Mouse (Mus musculus): Measurements from ENCODE around the gene Ttc27. TPM values are rescaled to one million over a fixed set of nuclear protein-coding genes. Genes with fewer than 3 reads are reported as not detected.
"Not testable (repeated sequence)": the region's sequence is repeated elsewhere in the genome, so short reads cannot be mapped to it uniquely, and the experiment has no call there.

Ttc27 gene
- polyA plus RNA-seq (2016; fragmentation: Nextera tagmentation; extraction: Ambion mirVana), result 14.4 and 18.9 TPM in 2 replicates

DNA sequence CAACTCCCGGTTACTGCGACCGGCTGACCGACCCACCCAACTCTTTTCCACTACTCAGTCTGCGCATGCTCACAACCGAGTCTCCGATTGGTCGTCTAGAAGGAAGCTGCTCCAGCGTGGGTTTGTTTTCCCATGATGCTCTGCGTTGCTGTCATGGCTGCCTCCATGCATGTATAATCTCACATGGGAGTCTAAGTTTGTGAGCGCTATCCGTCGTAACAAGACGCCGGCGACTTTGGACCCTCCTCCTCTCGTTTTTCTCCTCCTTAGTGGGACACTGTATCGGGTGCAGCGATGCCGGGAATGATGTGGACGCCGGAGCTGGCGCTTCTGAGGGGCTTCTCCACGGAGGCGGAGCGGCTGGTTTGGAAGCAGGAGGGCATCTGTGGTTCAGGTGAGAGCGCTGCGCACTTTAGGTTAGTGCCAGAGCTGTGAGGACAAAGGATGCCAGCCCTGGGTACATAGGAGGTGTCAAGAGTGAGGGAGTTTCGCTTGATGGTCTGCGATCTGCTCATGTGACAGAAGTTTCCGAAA is at the start of gene Ttc27:
TSS of gene Ttc27 (plus strand) at position 115 of the 534 bp plus-strand sequence.
- H3K4me3 ChIP-seq, result peak within 1 kb of the TSS; percentile 71
- peak within 1 kb of the TSS; percentile 73 for H3K4me2 ChIP-seq

GRCm38 (mm10) chr17:74668010-74668409 is 49.5 kb upstream of the Ttc27 start:
- H3K36me3 ChIP-seq, result peaks cover 61% of the 10 kb centered on the region
- no peak overlapping the region for H3K9ac ChIP-seq
- 0 out of 2 replicates have a peak, but pooled peaks cover 2% of the 10 kb centered on the region for H3K4me1 ChIP-seq (replicated peaks)
- no peak overlapping the region for H3K4me2 ChIP-seq
- H3K4me3 ChIP-seq, result no peak overlapping the region
- H3K9me3 ChIP-seq (replicated peaks), result no peaks in the 10 kb centered on the region
- H3K27ac ChIP-seq (ENCODE audit: poor library complexity, severe bottlenecking), result no peak overlapping the region
- no peaks in the 10 kb centered on the region for H3K27me3 ChIP-seq (replicated peaks)
- ATAC-seq (ENCODE audit: insufficient number of reproducible peaks, low FRiP score), result no peak
- no CpG with 5 or more reads among the region's 1 CpGs for WGBS

More for the DNA sequence above, at the start of gene Ttc27:
- Histone ChIP-seq H3K9ac (peak within 1 kb of the TSS; percentile 82), H3K27me3 (replicated peaks) (peaks cover 8% of the 10 kb centered on the region; the same call in 1 of the 2 replicates), H3K4me1 (replicated peaks) (0 out of 2 replicates have a peak, but pooled peaks cover 5% of the 10 kb centered on the region), H3K36me3 (peaks cover 20% of the 10 kb centered on the region), H3K27ac (ENCODE audit: poor library complexity, severe bottlenecking) (peak within 1 kb of the TSS; percentile 14; the same call in 1 of the 2 replicates), H3K9me3 (replicated peaks) (no peaks in the 10 kb centered on the region)
- ATAC-seq (ENCODE audit: insufficient number of reproducible peaks, low FRiP score), result peak; percentile 89
- under 1% methylated on average over 31 of the region's 31 CpGs for WGBS

DNA sequence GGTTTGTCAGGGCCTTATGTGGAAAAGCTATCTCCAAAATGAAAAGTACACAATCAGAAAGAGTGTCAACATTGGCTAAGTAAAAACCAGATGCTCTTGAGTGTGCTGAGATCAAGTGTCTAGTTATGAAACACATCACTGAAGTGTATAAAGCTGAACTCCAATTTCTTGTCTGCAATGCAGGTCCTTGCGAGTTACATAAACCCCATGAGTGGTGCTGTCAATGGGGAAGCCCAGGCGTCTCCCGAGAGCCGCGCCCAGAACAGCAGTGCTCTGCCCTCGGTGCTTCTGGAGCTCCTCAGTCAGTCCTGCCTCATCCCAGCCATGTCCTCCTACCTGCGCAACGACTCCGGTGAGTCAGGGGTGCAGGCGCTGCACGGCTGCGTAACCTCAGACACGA is 47.5 kb upstream of the Ttc27 start:
- no peak overlapping the region for H3K4me2 ChIP-seq
- H3K36me3 ChIP-seq, result peaks cover 53% of the 10 kb centered on the region
- 91% methylated on average over 13 of the region's 13 CpGs for WGBS
- H3K4me1 ChIP-seq (replicated peaks), result 0 out of 2 replicates have a peak, but pooled peaks cover 2% of the 10 kb centered on the region
- no peak overlapping the region for H3K4me3 ChIP-seq
- H3K27ac ChIP-seq (ENCODE audit: poor library complexity, severe bottlenecking), result no peak overlapping the region
- H3K27me3 ChIP-seq (replicated peaks), result no peaks in the 10 kb centered on the region
- no peak overlapping the region for H3K9ac ChIP-seq
- no peaks in the 10 kb centered on the region for H3K9me3 ChIP-seq (replicated peaks)
- no peak for ATAC-seq (ENCODE audit: insufficient number of reproducible peaks, low FRiP score)

DNA sequence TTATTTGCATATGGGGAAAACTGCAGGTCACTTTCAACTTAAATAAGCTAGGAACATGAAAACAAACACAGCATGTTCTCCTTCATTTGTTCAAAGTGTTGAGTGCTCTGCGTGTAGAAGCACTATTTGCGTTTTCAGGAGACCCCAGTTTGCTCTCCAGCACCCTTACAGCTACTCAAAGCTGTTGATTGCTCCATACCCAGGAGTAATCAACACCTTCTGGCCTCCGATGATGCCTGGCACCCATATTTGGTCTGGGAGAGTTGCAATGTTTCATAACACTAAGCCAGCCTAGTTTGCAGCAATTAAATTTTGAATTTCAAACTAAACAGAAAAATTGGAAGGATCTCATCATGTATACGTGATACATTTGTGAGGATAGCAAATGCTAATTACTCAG is 45.1 kb upstream of the Ttc27 start:
- ATAC-seq (ENCODE audit: insufficient number of reproducible peaks, low FRiP score), result no peak
- H3K4me1 ChIP-seq (replicated peaks), result 0 out of 2 replicates have a peak, but pooled peaks cover 2% of the 10 kb centered on the region
- no peak overlapping the region for H3K4me3 ChIP-seq
- no peak overlapping the region for H3K27ac ChIP-seq (ENCODE audit: poor library complexity, severe bottlenecking)
- H3K4me2 ChIP-seq, result no peak overlapping the region
- H3K9ac ChIP-seq, result no peak overlapping the region
- no peaks in the 10 kb centered on the region for H3K27me3 ChIP-seq (replicated peaks)
- 59% methylated on average over 4 of the region's 4 CpGs for WGBS
- H3K36me3 ChIP-seq, result peaks cover 52% of the 10 kb centered on the region
- no peaks in the 10 kb centered on the region for H3K9me3 ChIP-seq (replicated peaks)

DNA sequence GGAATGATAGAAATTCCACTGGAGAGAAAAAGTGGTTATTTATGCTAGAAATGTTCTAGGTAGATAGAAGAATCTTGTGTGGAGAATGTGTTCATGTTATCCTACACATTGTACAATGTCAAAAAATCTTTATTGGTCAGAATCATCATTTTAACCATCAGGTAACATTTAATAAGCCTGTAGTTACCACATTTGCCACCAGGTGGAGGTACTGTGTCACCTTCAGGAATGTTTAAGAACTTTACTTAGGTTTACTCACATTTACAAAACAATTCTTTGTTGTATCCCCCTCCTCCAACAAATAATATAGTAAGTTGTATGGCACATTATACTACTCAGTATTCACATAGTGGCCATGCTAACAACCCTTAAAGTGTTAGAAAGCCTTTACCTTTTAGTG is 44.3 kb upstream of the Ttc27 start:
- Histone ChIP-seq H3K4me3 (no peak overlapping the region), H3K4me2 (no peak overlapping the region), H3K27ac (ENCODE audit: poor library complexity, severe bottlenecking) (no peak overlapping the region), H3K4me1 (replicated peaks) (no peaks in the 10 kb centered on the region), H3K9ac (no peak overlapping the region), H3K27me3 (replicated peaks) (no peaks in the 10 kb centered on the region), H3K9me3 (replicated peaks) (no peaks in the 10 kb centered on the region), H3K36me3 (peaks cover 50% of the 10 kb centered on the region)
- ATAC-seq (ENCODE audit: insufficient number of reproducible peaks, low FRiP score), result no peak

GRCm38 (mm10) chr17:74678061-74678460 is 39.5 kb upstream of the Ttc27 start:
- Histone ChIP-seq H3K4me3 (no peak overlapping the region), H3K9ac (no peak overlapping the region), H3K36me3 (peaks cover 51% of the 10 kb centered on the region), H3K27ac (ENCODE audit: poor library complexity, severe bottlenecking) (no peak overlapping the region), H3K27me3 (replicated peaks) (no peaks in the 10 kb centered on the region), H3K4me1 (replicated peaks) (no peaks in the 10 kb centered on the region), H3K4me2 (no peak overlapping the region), H3K9me3 (replicated peaks) (no peaks in the 10 kb centered on the region)
- 89% methylated on average over 8 of the region's 8 CpGs for WGBS
- no peak for ATAC-seq (ENCODE audit: insufficient number of reproducible peaks, low FRiP score)

DNA sequence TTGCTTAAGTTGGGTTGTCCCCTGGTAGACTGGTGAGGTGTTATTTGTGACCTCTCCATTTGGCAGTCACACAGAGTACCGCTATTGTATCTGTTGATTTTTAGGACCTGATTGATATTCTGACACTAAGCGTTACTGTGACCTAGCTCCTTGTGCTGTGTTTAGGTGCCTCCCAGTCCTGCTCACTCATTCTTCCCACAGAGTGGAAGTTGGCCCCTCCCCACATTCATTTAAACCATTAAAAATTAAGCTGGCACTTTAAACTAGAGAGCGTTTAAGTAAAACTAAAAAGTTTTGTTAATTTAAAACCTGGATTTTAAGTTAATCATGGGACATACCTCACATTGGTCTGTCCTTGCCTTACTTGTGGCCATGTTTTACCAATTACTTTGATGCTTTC is 32.6 kb upstream of the Ttc27 start:
- Histone ChIP-seq H3K4me2 (no peak overlapping the region), H3K9me3 (replicated peaks) (no peaks in the 10 kb centered on the region), H3K9ac (no peak overlapping the region), H3K4me3 (no peak overlapping the region), H3K27ac (ENCODE audit: poor library complexity, severe bottlenecking) (no peak overlapping the region), H3K4me1 (replicated peaks) (no peaks in the 10 kb centered on the region), H3K27me3 (replicated peaks) (no peaks in the 10 kb centered on the region), H3K36me3 (peaks cover 40% of the 10 kb centered on the region)
- 87% methylated on average over 3 of the region's 3 CpGs for WGBS
- no peak for ATAC-seq (ENCODE audit: insufficient number of reproducible peaks, low FRiP score)

DNA sequence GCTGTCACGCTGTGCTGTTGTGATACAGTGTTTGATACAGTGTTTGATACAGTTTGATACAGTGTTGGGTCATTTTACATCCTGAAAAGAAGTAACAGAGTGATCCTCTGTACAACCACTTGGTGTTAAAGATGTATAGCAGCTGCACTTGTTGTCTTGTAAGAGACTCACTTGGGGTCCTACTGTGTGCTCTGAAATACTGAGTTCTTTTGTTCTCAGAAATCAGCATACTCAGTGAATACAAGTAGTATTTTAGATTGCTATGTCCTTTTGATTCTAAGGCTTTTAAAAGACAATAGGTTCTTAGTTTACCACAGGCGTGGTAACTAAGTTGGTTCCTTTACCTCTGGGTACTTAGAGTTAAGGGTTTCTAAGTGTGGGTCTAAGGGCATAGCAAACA is 29.0 kb upstream of the Ttc27 start:
- H3K36me3 ChIP-seq, result peaks cover 47% of the 10 kb centered on the region
- no peak overlapping the region for H3K4me2 ChIP-seq
- H3K27ac ChIP-seq (ENCODE audit: poor library complexity, severe bottlenecking), result no peak overlapping the region
- H3K4me3 ChIP-seq, result no peak overlapping the region
- WGBS, result 95% methylated on average over 2 of the region's 2 CpGs
- H3K4me1 ChIP-seq (replicated peaks), result no peaks in the 10 kb centered on the region
- no peaks in the 10 kb centered on the region for H3K27me3 ChIP-seq (replicated peaks)
- H3K9ac ChIP-seq, result no peak overlapping the region
- no peaks in the 10 kb centered on the region for H3K9me3 ChIP-seq (replicated peaks)
- no peak for ATAC-seq (ENCODE audit: insufficient number of reproducible peaks, low FRiP score)

DNA sequence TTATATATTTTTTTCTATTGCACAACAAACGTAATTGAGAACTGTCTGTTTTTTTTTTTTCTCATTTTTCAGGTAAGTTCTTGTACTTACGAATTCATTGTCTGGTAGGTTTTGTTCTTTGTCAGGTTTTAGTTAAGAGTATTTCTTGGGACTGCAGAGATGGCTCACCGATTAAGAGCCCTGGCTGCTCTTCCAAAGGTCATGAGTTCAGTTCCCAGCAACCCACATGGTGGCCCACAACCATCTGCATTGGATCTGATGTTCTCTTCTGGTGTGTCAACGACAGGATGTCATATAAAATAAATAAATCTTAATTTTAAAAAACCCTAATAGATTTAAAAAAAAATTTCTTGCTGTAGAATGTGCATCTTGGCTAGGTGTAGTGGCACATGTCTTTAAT is 28.1 kb upstream of the Ttc27 start:
- Histone ChIP-seq H3K4me1 (replicated peaks) (no peaks in the 10 kb centered on the region), H3K9ac (no peak overlapping the region), H3K4me3 (no peak overlapping the region), H3K4me2 (no peak overlapping the region), H3K9me3 (replicated peaks) (no peaks in the 10 kb centered on the region), H3K27ac (ENCODE audit: poor library complexity, severe bottlenecking) (no peak overlapping the region), H3K36me3 (peaks cover 46% of the 10 kb centered on the region), H3K27me3 (replicated peaks) (no peaks in the 10 kb centered on the region)
- ATAC-seq (ENCODE audit: insufficient number of reproducible peaks, low FRiP score), result no peak
- WGBS, result 92% methylated on average over 4 of the region's 4 CpGs

DNA sequence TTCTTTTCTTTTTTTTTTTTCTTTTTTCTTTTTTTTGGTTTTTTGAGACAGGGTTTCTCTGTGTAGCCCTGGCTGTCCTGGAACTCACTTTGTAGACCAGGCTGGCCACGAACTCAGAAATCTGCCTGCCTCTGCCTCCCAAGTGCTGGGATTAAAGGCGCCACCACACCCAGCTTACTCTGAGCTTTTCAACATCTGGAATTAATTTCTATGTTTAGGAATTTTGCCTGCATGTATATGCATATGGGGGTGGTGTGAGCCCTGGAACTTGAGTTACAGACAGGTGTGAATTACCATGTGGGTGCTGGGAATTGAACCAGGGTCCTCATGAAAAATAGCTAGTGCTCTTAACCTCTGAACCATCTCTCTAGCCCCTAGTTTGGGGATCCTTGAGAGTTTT is 15.9 kb upstream of the Ttc27 start:
- H3K4me1 ChIP-seq (replicated peaks); H3K4me2 ChIP-seq; ATAC-seq (ENCODE audit: insufficient number of reproducible peaks, low FRiP score); H3K9me3 ChIP-seq (replicated peaks); H3K9ac ChIP-seq; H3K27ac ChIP-seq (ENCODE audit: poor library complexity, severe bottlenecking); H3K4me3 ChIP-seq; H3K27me3 ChIP-seq (replicated peaks): not testable (repeated sequence)
- peaks cover 67% of the 10 kb centered on the region for H3K36me3 ChIP-seq
- 91% methylated on average over 2 of the region's 2 CpGs for WGBS

DNA sequence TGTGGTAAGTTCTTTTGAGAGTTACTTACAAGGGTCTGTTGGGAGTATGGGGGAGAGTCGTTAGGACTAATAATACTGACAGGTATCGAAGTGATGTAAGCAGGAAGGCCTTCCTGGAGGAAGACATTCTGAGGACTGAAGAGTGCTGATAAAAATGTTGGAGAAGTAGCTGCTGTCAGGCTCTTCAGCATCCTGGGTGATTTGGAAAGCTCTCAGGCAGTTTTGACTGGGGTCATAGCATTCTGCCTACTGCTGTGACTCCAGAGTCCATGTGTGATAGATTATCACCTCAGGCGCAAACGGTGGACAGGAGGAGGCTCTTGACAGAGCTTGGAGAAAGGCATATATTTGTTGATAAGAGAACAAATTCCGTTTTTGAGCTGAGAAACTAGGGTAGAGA is 12.1 kb upstream of the Ttc27 start:
- Histone ChIP-seq H3K4me2 (no peak overlapping the region), H3K4me3 (no peak overlapping the region), H3K27me3 (replicated peaks) (no peaks in the 10 kb centered on the region), H3K9ac (no peak overlapping the region), H3K4me1 (replicated peaks) (no peaks in the 10 kb centered on the region), H3K27ac (ENCODE audit: poor library complexity, severe bottlenecking) (no peak overlapping the region), H3K9me3 (replicated peaks) (no peaks in the 10 kb centered on the region), H3K36me3 (peaks cover 30% of the 10 kb centered on the region)
- WGBS, result 69% methylated on average over 5 of the region's 5 CpGs
- ATAC-seq (ENCODE audit: insufficient number of reproducible peaks, low FRiP score), result no peak

DNA sequence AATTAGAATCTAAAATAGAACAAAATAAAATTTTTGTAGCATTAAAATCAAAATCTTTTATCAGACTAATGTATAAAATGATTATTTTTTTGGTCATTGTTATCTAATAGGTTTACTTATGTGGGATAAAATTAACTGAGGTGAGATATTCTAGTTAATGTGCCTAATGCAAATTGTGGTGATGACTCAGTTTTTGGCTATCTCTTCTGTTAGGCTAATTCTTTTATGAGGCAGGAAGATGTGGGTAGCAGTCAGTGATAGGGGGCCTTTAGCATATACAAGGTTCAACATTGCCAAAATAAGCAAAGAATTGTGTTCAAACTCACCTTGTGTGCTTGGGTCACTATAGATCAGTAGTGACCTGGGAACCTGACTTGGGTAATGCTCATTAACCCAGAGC is 10.9 kb upstream of the Ttc27 start:
- Histone ChIP-seq H3K4me3 (no peak overlapping the region), H3K36me3 (peaks cover 22% of the 10 kb centered on the region), H3K4me2 (no peak overlapping the region), H3K4me1 (replicated peaks) (no peaks in the 10 kb centered on the region), H3K27ac (ENCODE audit: poor library complexity, severe bottlenecking) (no peak overlapping the region), H3K9ac (no peak overlapping the region), H3K27me3 (replicated peaks) (no peaks in the 10 kb centered on the region), H3K9me3 (replicated peaks) (no peaks in the 10 kb centered on the region)
- no peak for ATAC-seq (ENCODE audit: insufficient number of reproducible peaks, low FRiP score)

Measured in heart, embryonic 12.5 days (tissue).